Mouse (Mus musculus) midbrain, embryonic 13.5 days (tissue): ENCODE data around the gene Igsf21. TPM values are rescaled to one million over a fixed set of nuclear protein-coding genes. Genes with fewer than 3 reads are reported as not detected.

Experiments used
- ATAC-seq: fragments of 200-750 bp; cut with Nextera tagmentation; 2 replicates; pipeline ENCODE4 v1.8.0; 2017; ENCODE audit warnings: mild to moderate bottlenecking, moderate TSS enrichment, moderate library complexity
- H3K27ac ChIP-seq: fragments of 300-500 bp; sonication (generic); 2 replicates; pipeline ENCODE4 v1.5.1; 2015; ENCODE audit warnings: inconsistent platforms, mild to moderate bottlenecking, moderate library complexity
- H3K27me3 ChIP-seq: fragments of 300-500 bp; sonication (generic); 2 replicates; pipeline ENCODE4 v1.6.1; 2015; ENCODE audit warnings: mild to moderate bottlenecking, inconsistent platforms
- H3K36me3 ChIP-seq: fragments of 300-500 bp; sonication (generic); 2 replicates; pipeline ENCODE4 v1.6.1; 2015; ENCODE audit warnings: mild to moderate bottlenecking, inconsistent platforms
- H3K4me1 ChIP-seq: fragments of 300-500 bp; sonication (generic); replicated peaks from 2 replicates; pipeline ENCODE4 v1.6.1; 2015; ENCODE audit warnings: inconsistent platforms
- H3K4me2 ChIP-seq: fragments of 300-500 bp; sonication (generic); replicated peaks from 2 replicates; pipeline ENCODE4 v1.6.1; 2015; ENCODE audit warnings: moderate library complexity, mild to moderate bottlenecking, inconsistent platforms
- H3K4me3 ChIP-seq: fragments of 300-500 bp; sonication (generic); replicated peaks from 2 replicates; pipeline ENCODE4 v1.5.1; 2015; ENCODE audit warnings: mild to moderate bottlenecking, inconsistent platforms
- H3K9ac ChIP-seq: fragments of 300-500 bp; sonication (generic); replicated peaks from 2 replicates; pipeline ENCODE4 v1.6.1; 2015; ENCODE audit warnings: mild to moderate bottlenecking, inconsistent platforms
- H3K9me3 ChIP-seq: fragments of 300-500 bp; sonication (generic); 2 replicates; pipeline ENCODE4 v1.6.1; 2016; ENCODE audit warnings: mild to moderate bottlenecking, inconsistent platforms
- WGBS: fragments of 180-500 bp; shearing (Covaris S2); methylation state at CpG from one replicate; pipeline ENCODE4 v1.1.7; 2015; 5-methylcytosine and 5-hydroxymethylcytosine counted together
- polyA plus RNA-seq: library from polyadenylated mRNA; unstranded; fragments of >200 nt; fragmentation: Nextera tagmentation; extraction: Ambion mirVana; gene quantifications from 2 replicates; pipeline ENCODE4 v1.2.1, GENCODE M21; 2015

Igsf21 gene
- polyA plus RNA-seq, 1 experiment from 2014 or later, result 58.9 TPM

DNA sequence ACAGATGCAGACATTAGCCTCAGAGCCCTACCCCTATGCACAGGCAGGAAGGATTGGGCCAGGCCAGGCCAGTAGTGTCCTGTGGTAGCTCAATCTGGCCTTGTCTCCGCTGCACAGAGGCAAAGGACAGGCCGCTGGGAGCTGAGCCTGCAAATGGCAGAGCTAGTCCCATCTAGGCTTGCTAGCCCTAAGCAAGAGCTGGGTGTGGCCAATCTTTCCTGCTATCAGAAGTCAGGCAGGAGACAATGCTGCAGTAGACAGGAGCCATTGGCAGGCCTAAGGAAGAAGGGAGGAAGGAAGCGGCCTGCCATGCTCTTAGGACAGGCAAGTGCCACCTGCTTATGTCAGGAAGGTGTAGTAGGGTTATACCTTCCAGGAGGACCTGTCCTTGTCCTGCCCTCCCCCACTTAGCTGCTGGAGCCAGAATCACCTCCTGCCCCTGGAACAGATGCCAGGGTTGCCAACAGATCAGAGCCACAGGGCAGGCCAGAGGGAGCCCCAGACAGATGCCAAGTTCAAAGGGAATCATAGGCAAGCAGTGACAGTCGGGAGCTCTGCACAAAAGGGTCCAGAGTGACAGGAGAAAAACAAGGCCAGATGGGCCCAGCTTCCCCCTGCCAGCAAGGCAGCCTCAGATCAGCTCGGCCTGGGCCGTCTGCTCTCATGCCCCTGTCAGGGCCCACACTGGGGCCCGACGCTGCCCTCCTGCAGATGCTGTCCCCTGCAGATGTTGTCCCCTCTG is 59.0 kb downstream of the Igsf21 start:
- Histone ChIP-seq H3K4me1 (peaks cover 65% of the 10 kb centered on the region), H3K27me3 (no peaks in the 10 kb centered on the region), H3K4me2 (no peak overlapping the region), H3K9me3 (no peaks in the 10 kb centered on the region), H3K4me3 (no peak overlapping the region), H3K9ac (peak overlapping the region; percentile 23; the same call in 1 of the 2 replicates), H3K36me3 (no peaks in the 10 kb centered on the region), H3K27ac (peak overlapping the region; percentile 74)
- ATAC-seq, result peak; percentile 61
- WGBS, result 58% methylated on average over 8 of the region's 8 CpGs

GRCm38 (mm10) chr4:140179576-140179975 is 67.0 kb downstream of the Igsf21 start:
- no peak overlapping the region for H3K4me3 ChIP-seq
- H3K36me3 ChIP-seq, result no peaks in the 10 kb centered on the region
- no peak for ATAC-seq
- H3K9ac ChIP-seq, result no peak overlapping the region
- WGBS, result 55% methylated on average over 6 of the region's 6 CpGs
- no peaks in the 10 kb centered on the region for H3K9me3 ChIP-seq
- H3K4me1 ChIP-seq, result peaks cover 12% of the 10 kb centered on the region
- H3K27me3 ChIP-seq, result no peaks in the 10 kb centered on the region
- H3K4me2 ChIP-seq, result no peak overlapping the region
- H3K27ac ChIP-seq, result no peak overlapping the region

- WGBS, result 88% methylated on average over 6 of the region's 6 CpGs
- H3K4me3 ChIP-seq, result no peak overlapping the region
- ATAC-seq, result no peak
Measured at GRCm38 (mm10) chr4:140177055-140177454, 69.5 kb downstream of the Igsf21 start.

GRCm38 (mm10) chr4:140173746-140174399 is 72.7 kb downstream of the Igsf21 start:
- Histone ChIP-seq H3K27me3 (no peaks in the 10 kb centered on the region), H3K27ac (no peak overlapping the region), H3K9ac (no peak overlapping the region), H3K4me1 (peaks cover 22% of the 10 kb centered on the region), H3K36me3 (no peaks in the 10 kb centered on the region), H3K9me3 (no peaks in the 10 kb centered on the region), H3K4me3 (no peak overlapping the region), H3K4me2 (no peak overlapping the region)
- ATAC-seq, result no peak
- 61% methylated on average over 13 of the region's 13 CpGs for WGBS

More at GRCm38 (mm10) chr4:140177055-140177454, 69.5 kb downstream of the Igsf21 start:
- Histone ChIP-seq H3K4me2 (no peak overlapping the region), H3K9ac (no peak overlapping the region), H3K27me3 (no peaks in the 10 kb centered on the region), H3K4me1 (peaks cover 28% of the 10 kb centered on the region), H3K36me3 (no peaks in the 10 kb centered on the region), H3K9me3 (no peaks in the 10 kb centered on the region), H3K27ac (no peak overlapping the region)

- Histone ChIP-seq H3K4me1 (peaks cover 26% of the 10 kb centered on the region), H3K9me3 (no peaks in the 10 kb centered on the region), H3K27me3 (no peaks in the 10 kb centered on the region), H3K27ac (no peak overlapping the region), H3K9ac (no peak overlapping the region), H3K36me3 (no peaks in the 10 kb centered on the region), H3K4me3 (no peak overlapping the region), H3K4me2 (no peak overlapping the region)
- 51% methylated on average over 12 of the region's 12 CpGs for WGBS
- no peak for ATAC-seq
Measured at GRCm38 (mm10) chr4:140173084-140173483, 73.5 kb downstream of the Igsf21 start.

- WGBS, result 76% methylated on average over 1 of the region's 1 CpGs
- Histone ChIP-seq H3K27ac (peak overlapping the region; percentile 51; the same call in 1 of the 2 replicates), H3K9ac (no peak overlapping the region), H3K9me3 (no peaks in the 10 kb centered on the region), H3K4me3 (no peak overlapping the region), H3K4me1 (peaks cover 32% of the 10 kb centered on the region), H3K4me2 (no peak overlapping the region), H3K36me3 (no peaks in the 10 kb centered on the region), H3K27me3 (no peaks in the 10 kb centered on the region)
- ATAC-seq, result no peak
Measured at GRCm38 (mm10) chr4:140171917-140172316, 74.7 kb downstream of the Igsf21 start.

DNA sequence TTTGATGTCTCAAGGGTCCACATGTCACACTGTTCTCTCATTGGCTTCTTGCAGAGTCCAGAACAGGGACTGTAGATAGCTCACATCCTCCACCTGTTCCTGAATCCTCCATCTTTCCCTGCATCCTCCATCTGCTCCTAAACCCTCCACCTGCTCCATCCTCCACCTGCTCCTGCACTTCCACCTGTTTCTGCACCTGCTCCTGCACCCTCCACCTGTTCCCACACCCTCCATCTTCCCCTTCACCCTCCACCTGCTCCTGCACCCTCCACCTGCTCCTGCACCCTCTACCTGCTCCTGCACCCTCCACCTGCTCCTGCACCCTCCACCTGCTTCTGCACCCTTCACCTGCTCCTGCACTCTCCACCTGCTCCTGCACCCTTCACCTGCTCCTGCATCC is 75.4 kb downstream of the Igsf21 start:
- no peaks in the 10 kb centered on the region for H3K9me3 ChIP-seq
- no peak overlapping the region for H3K4me3 ChIP-seq
- no peak overlapping the region for H3K27ac ChIP-seq
- H3K36me3 ChIP-seq, result no peaks in the 10 kb centered on the region
- H3K9ac ChIP-seq, result no peak overlapping the region
- no peak for ATAC-seq
- no peak overlapping the region for H3K4me2 ChIP-seq
- H3K27me3 ChIP-seq, result no peaks in the 10 kb centered on the region
- peaks cover 32% of the 10 kb centered on the region for H3K4me1 ChIP-seq

- Histone ChIP-seq H3K9me3 (0 out of 2 replicates have a peak, but pooled peaks cover 5% of the 10 kb centered on the region), H3K4me1 (peaks cover 20% of the 10 kb centered on the region), H3K36me3 (peaks cover 4% of the 10 kb centered on the region; the same call in 1 of the 2 replicates), H3K4me2 (no peak overlapping the region), H3K9ac (no peak overlapping the region), H3K4me3 (no peak overlapping the region), H3K27me3 (no peaks in the 10 kb centered on the region), H3K27ac (no peak overlapping the region)
- WGBS, result 85% methylated on average over 7 of the region's 7 CpGs
- ATAC-seq, result no peak
Measured at GRCm38 (mm10) chr4:140165851-140166250, 80.7 kb downstream of the Igsf21 start.

DNA sequence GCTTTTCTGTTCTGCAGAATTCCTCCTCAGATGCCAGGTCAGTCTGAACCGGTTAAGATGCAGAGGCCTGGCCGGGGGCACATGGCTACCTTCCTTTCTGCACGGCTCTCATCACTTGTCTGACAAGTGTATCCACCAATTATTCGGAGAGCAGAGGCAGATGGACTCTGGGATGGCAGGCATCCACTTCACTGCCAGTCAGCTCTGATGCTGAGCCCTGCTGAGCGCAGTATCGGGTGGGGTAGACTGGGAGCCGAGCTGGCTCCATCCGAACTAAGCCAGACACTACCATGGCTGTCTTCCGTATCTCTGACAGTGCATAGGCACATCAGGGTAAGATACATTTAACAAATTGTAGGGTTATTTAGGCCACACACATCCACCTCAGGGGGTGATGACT is 81.9 kb downstream of the Igsf21 start:
- H3K27ac ChIP-seq, result no peak overlapping the region
- H3K4me3 ChIP-seq, result no peak overlapping the region
- H3K36me3 ChIP-seq, result peaks cover 4% of the 10 kb centered on the region; the same call in 1 of the 2 replicates
- H3K4me1 ChIP-seq, result peaks cover 20% of the 10 kb centered on the region
- peak; percentile 35; the same call in 1 of the 2 replicates for ATAC-seq
- H3K27me3 ChIP-seq, result no peaks in the 10 kb centered on the region
- H3K9me3 ChIP-seq, result 0 out of 2 replicates have a peak, but pooled peaks cover 5% of the 10 kb centered on the region
- WGBS, result 78% methylated on average over 9 of the region's 9 CpGs
- no peak overlapping the region for H3K9ac ChIP-seq
- no peak overlapping the region for H3K4me2 ChIP-seq

DNA sequence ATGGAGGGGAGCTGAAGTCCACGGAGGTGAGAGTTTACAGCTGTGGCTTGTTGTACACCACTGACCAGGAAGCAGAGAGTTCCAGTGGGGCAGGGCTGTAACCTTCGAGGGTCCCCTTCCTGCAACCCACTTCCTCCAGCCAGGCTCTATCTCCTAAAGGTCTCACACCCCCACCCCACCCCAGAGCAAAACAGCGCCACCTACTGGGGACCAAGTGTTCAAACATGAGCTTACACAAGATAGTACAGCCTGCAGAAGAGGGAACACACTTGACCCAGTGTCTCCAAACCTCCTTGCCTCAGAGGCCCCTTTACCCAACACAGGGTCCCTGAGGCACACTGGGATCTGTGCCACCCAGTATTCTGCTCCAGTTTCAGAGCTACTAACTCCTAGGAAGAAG is 87.0 kb downstream of the Igsf21 start:
- Histone ChIP-seq H3K4me2 (no peak overlapping the region), H3K36me3 (peaks cover 4% of the 10 kb centered on the region; the same call in 1 of the 2 replicates), H3K4me3 (no peak overlapping the region), H3K4me1 (peaks cover 18% of the 10 kb centered on the region), H3K9ac (no peak overlapping the region), H3K27ac (no peak overlapping the region), H3K27me3 (no peaks in the 10 kb centered on the region), H3K9me3 (0 out of 2 replicates have a peak, but pooled peaks cover 5% of the 10 kb centered on the region)
- no peak for ATAC-seq
- 34% methylated on average over 3 of the region's 3 CpGs for WGBS

DNA sequence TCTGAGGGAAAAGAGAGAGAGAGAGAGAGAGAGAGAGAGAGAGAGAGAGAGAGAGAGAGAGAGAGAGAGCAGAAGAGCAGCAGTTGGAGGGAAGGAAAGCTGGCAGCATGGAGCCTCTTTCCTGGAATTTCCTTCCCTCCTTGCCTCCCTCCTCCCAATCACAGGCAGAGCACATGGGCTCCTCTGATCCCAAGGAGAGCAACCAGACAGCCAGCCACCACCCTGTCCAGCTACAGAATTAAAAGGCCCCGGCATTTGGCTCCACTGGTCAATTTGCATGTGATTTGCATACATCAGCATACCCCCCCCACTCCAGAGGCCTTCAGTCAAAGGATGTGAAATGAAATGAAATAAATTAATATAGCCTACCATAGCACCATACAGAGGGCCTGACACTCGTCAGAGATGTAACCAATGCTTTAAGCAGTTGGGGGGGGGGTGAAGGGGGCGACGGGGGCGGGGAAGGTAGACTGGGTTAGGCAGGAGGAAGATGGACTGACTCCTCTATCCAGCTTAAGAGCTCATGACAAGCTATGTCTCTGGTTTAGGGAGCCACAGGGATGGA is 91.6 kb downstream of the Igsf21 start:
- WGBS, result 44% methylated on average over 5 of the region's 5 CpGs
- H3K27me3 ChIP-seq, result peaks cover 2% of the 10 kb centered on the region; the same call in 1 of the 2 replicates
- ATAC-seq, result peak; percentile 62
- H3K4me3 ChIP-seq, result no peak overlapping the region
- no peaks in the 10 kb centered on the region for H3K9me3 ChIP-seq
- no peak overlapping the region; the same call in 1 of the 2 replicates for H3K9ac ChIP-seq
- H3K4me1 ChIP-seq, result peaks cover 27% of the 10 kb centered on the region
- H3K27ac ChIP-seq, result peak overlapping the region; percentile 83
- H3K36me3 ChIP-seq, result no peaks in the 10 kb centered on the region
- H3K4me2 ChIP-seq, result no peak overlapping the region

GRCm38 (mm10) chr4:140154484-140154883 is 92.1 kb downstream of the Igsf21 start:
- H3K9me3 ChIP-seq, result no peaks in the 10 kb centered on the region
- no peak overlapping the region for H3K4me3 ChIP-seq
- WGBS, result 13% methylated on average over 5 of the region's 5 CpGs
- no peaks in the 10 kb centered on the region for H3K36me3 ChIP-seq
- H3K27me3 ChIP-seq, result peaks cover 2% of the 10 kb centered on the region; the same call in 1 of the 2 replicates
- peak; percentile 65 for ATAC-seq
- no peak overlapping the region; the same call in 1 of the 2 replicates for H3K9ac ChIP-seq
- H3K4me2 ChIP-seq, result no peak overlapping the region
- peak overlapping the region; percentile 83 for H3K27ac ChIP-seq
- peaks cover 27% of the 10 kb centered on the region for H3K4me1 ChIP-seq
